Mouse (Mus musculus): ENCODE data around the gene Tmem258. TPM values are rescaled to one million over a fixed set of nuclear protein-coding genes. Genes with fewer than 3 reads are reported as not detected.

Gene Tmem258
- polyA plus RNA-seq, 1 experiment from 2014 or later, result 344 TPM

GRCm38 (mm10) chr19:10216101-10216500 lies 12.3 kb downstream of the Tmem258 start:
- no peaks in the 10 kb centered on the region for H3K27me3 ChIP-seq (ENCODE audit: control insufficient read depth, insufficient read depth, low read length)
- no peaks in the 10 kb centered on the region for H3K9me3 ChIP-seq (replicated peaks; ENCODE audit: control insufficient read depth, low read length)
- H3K9ac ChIP-seq (replicated peaks; ENCODE audit: low read length), result no peak overlapping the region
- H3K27ac ChIP-seq (replicated peaks; ENCODE audit: low read depth, low read length), result no peak overlapping the region
- no peaks in the 10 kb centered on the region; the same call in 1 of the 2 replicates for H3K36me3 ChIP-seq (replicated peaks; ENCODE audit: control insufficient read depth, insufficient read depth, low read depth, low read length)
- DNase-seq (ENCODE audit: low spot score), result no peak
- H3K4me3 ChIP-seq (ENCODE audit: low read depth, low read length), result no peak overlapping the region
- H3K4me2 ChIP-seq (ENCODE audit: low read depth, low read length), result no peak overlapping the region
- no peak for ATAC-seq (replicated peaks; ENCODE audit: insufficient number of reproducible peaks, low FRiP score, low TSS enrichment, low read depth)
- no peaks in the 10 kb centered on the region for H3K4me1 ChIP-seq (ENCODE audit: control insufficient read depth, insufficient read depth, low read length)
- WGBS, result 73% methylated on average over 8 of the region's 8 CpGs

- no peaks in the 10 kb centered on the region for H3K9me3 ChIP-seq (replicated peaks; ENCODE audit: control insufficient read depth, low read length)
- no peaks in the 10 kb centered on the region for H3K27me3 ChIP-seq (ENCODE audit: control insufficient read depth, insufficient read depth, low read length)
- H3K9ac ChIP-seq (replicated peaks; ENCODE audit: low read length), result no peak overlapping the region
- 45% methylated on average over 3 of the region's 3 CpGs for WGBS
- no peaks in the 10 kb centered on the region for H3K36me3 ChIP-seq (replicated peaks; ENCODE audit: control insufficient read depth, insufficient read depth, low read depth, low read length)
- DNase-seq (ENCODE audit: low spot score) (peak; percentile 83), ATAC-seq (replicated peaks; ENCODE audit: insufficient number of reproducible peaks, low FRiP score, low TSS enrichment, low read depth) (no peak)
- no peak overlapping the region for H3K4me2 ChIP-seq (ENCODE audit: low read depth, low read length)
- no peaks in the 10 kb centered on the region for H3K4me1 ChIP-seq (ENCODE audit: control insufficient read depth, insufficient read depth, low read length)
- no peak overlapping the region for H3K4me3 ChIP-seq (ENCODE audit: low read depth, low read length)
- H3K27ac ChIP-seq (replicated peaks; ENCODE audit: low read depth, low read length), result no peak overlapping the region
These were observed 15.3 kb downstream of the Tmem258 start for GRCm38 (mm10) chr19:10219108-10219507.

GRCm38 (mm10) chr19:10219593-10219992 lies 15.8 kb downstream of the Tmem258 start:
- Histone ChIP-seq H3K4me3 (ENCODE audit: low read depth, low read length) (no peak overlapping the region), H3K4me2 (ENCODE audit: low read depth, low read length) (no peak overlapping the region), H3K27me3 (ENCODE audit: control insufficient read depth, insufficient read depth, low read length) (no peaks in the 10 kb centered on the region), H3K4me1 (ENCODE audit: control insufficient read depth, insufficient read depth, low read length) (no peaks in the 10 kb centered on the region), H3K36me3 (replicated peaks; ENCODE audit: control insufficient read depth, insufficient read depth, low read depth, low read length) (no peaks in the 10 kb centered on the region), H3K9ac (replicated peaks; ENCODE audit: low read length) (no peak overlapping the region), H3K9me3 (replicated peaks; ENCODE audit: control insufficient read depth, low read length) (no peaks in the 10 kb centered on the region), H3K27ac (replicated peaks; ENCODE audit: low read depth, low read length) (no peak overlapping the region)
- 69% methylated on average over 6 of the region's 6 CpGs for WGBS
- ATAC-seq (replicated peaks; ENCODE audit: insufficient number of reproducible peaks, low FRiP score, low TSS enrichment, low read depth) (no peak), DNase-seq (ENCODE audit: low spot score) (no peak)

- H3K9me3 ChIP-seq (replicated peaks; ENCODE audit: control insufficient read depth, low read length), result no peaks in the 10 kb centered on the region
- peak; percentile 45 for DNase-seq (ENCODE audit: low spot score)
These were observed 17.8 kb downstream of the Tmem258 start for GRCm38 (mm10) chr19:10221585-10221984.

GRCm38 (mm10) chr19:10222656-10223055 lies 18.8 kb downstream of the Tmem258 start:
- no peak overlapping the region for H3K4me2 ChIP-seq (ENCODE audit: low read depth, low read length)
- no peaks in the 10 kb centered on the region for H3K9me3 ChIP-seq (replicated peaks; ENCODE audit: control insufficient read depth, low read length)
- H3K36me3 ChIP-seq (replicated peaks; ENCODE audit: control insufficient read depth, insufficient read depth, low read depth, low read length), result no peaks in the 10 kb centered on the region
- no peak overlapping the region for H3K27ac ChIP-seq (replicated peaks; ENCODE audit: low read depth, low read length)
- H3K4me1 ChIP-seq (ENCODE audit: control insufficient read depth, insufficient read depth, low read length), result peaks cover 5% of the 10 kb centered on the region; the same call in 1 of the 2 replicates
- 30% methylated on average over 8 of the region's 8 CpGs for WGBS
- no peak overlapping the region for H3K4me3 ChIP-seq (ENCODE audit: low read depth, low read length)
- no peak overlapping the region for H3K9ac ChIP-seq (replicated peaks; ENCODE audit: low read length)
- DNase-seq (ENCODE audit: low spot score) (no peak), ATAC-seq (replicated peaks; ENCODE audit: insufficient number of reproducible peaks, low FRiP score, low TSS enrichment, low read depth) (no peak)
- H3K27me3 ChIP-seq (ENCODE audit: control insufficient read depth, insufficient read depth, low read length), result no peaks in the 10 kb centered on the region

More at GRCm38 (mm10) chr19:10221585-10221984, 17.8 kb downstream of the Tmem258 start:
- Histone ChIP-seq H3K36me3 (replicated peaks; ENCODE audit: control insufficient read depth, insufficient read depth, low read depth, low read length) (no peaks in the 10 kb centered on the region), H3K4me1 (ENCODE audit: control insufficient read depth, insufficient read depth, low read length) (peaks cover 5% of the 10 kb centered on the region; the same call in 1 of the 2 replicates), H3K27me3 (ENCODE audit: control insufficient read depth, insufficient read depth, low read length) (no peaks in the 10 kb centered on the region), H3K4me3 (ENCODE audit: low read depth, low read length) (no peak overlapping the region), H3K4me2 (ENCODE audit: low read depth, low read length) (no peak overlapping the region), H3K9ac (replicated peaks; ENCODE audit: low read length) (no peak overlapping the region), H3K27ac (replicated peaks; ENCODE audit: low read depth, low read length) (no peak overlapping the region)
- WGBS, result 77% methylated on average over 4 of the region's 4 CpGs
- no peak for ATAC-seq (replicated peaks; ENCODE audit: insufficient number of reproducible peaks, low FRiP score, low TSS enrichment, low read depth)

- WGBS, result 72% methylated on average over 4 of the region's 4 CpGs
- Histone ChIP-seq H3K9me3 (replicated peaks; ENCODE audit: control insufficient read depth, low read length) (no peaks in the 10 kb centered on the region), H3K4me1 (ENCODE audit: control insufficient read depth, insufficient read depth, low read length) (peaks cover 5% of the 10 kb centered on the region; the same call in 1 of the 2 replicates), H3K4me2 (ENCODE audit: low read depth, low read length) (no peak overlapping the region), H3K27ac (replicated peaks; ENCODE audit: low read depth, low read length) (no peak overlapping the region), H3K36me3 (replicated peaks; ENCODE audit: control insufficient read depth, insufficient read depth, low read depth, low read length) (no peaks in the 10 kb centered on the region), H3K4me3 (ENCODE audit: low read depth, low read length) (no peak overlapping the region), H3K27me3 (ENCODE audit: control insufficient read depth, insufficient read depth, low read length) (no peaks in the 10 kb centered on the region), H3K9ac (replicated peaks; ENCODE audit: low read length) (no peak overlapping the region)
- DNase-seq (ENCODE audit: low spot score), result no peak
- ATAC-seq (replicated peaks; ENCODE audit: insufficient number of reproducible peaks, low FRiP score, low TSS enrichment, low read depth), result no peak
These were observed 19.7 kb downstream of the Tmem258 start for GRCm38 (mm10) chr19:10223561-10223960.

GRCm38 (mm10) chr19:10224637-10225453 lies 21.0 kb downstream of the Tmem258 start:
- ATAC-seq (replicated peaks; ENCODE audit: insufficient number of reproducible peaks, low FRiP score, low TSS enrichment, low read depth) (peak; percentile 44; the same call in 1 of the 2 replicates), DNase-seq (ENCODE audit: low spot score) (peak; percentile 55)
- no peak overlapping the region for H3K4me3 ChIP-seq (ENCODE audit: low read depth, low read length)
- H3K4me2 ChIP-seq (ENCODE audit: low read depth, low read length), result peak overlapping the region; percentile 11; the same call in 1 of the 2 replicates
- H3K27me3 ChIP-seq (ENCODE audit: control insufficient read depth, insufficient read depth, low read length), result no peaks in the 10 kb centered on the region
- peak overlapping the region; percentile 50 for H3K9ac ChIP-seq (replicated peaks; ENCODE audit: low read length)
- no peaks in the 10 kb centered on the region for H3K36me3 ChIP-seq (replicated peaks; ENCODE audit: control insufficient read depth, insufficient read depth, low read depth, low read length)
- H3K27ac ChIP-seq (replicated peaks; ENCODE audit: low read depth, low read length), result no peak overlapping the region
- WGBS, result 23% methylated on average over 26 of the region's 26 CpGs
- no peaks in the 10 kb centered on the region for H3K9me3 ChIP-seq (replicated peaks; ENCODE audit: control insufficient read depth, low read length)
- peaks cover 5% of the 10 kb centered on the region; the same call in 1 of the 2 replicates for H3K4me1 ChIP-seq (ENCODE audit: control insufficient read depth, insufficient read depth, low read length)

GRCm38 (mm10) chr19:10225767-10226166 lies 22.0 kb downstream of the Tmem258 start:
- H3K9ac ChIP-seq (replicated peaks; ENCODE audit: low read length), result no peak overlapping the region
- no peak overlapping the region for H3K4me3 ChIP-seq (ENCODE audit: low read depth, low read length)
- H3K36me3 ChIP-seq (replicated peaks; ENCODE audit: control insufficient read depth, insufficient read depth, low read depth, low read length), result no peaks in the 10 kb centered on the region
- H3K4me1 ChIP-seq (ENCODE audit: control insufficient read depth, insufficient read depth, low read length), result peaks cover 6% of the 10 kb centered on the region; the same call in 1 of the 2 replicates
- H3K4me2 ChIP-seq (ENCODE audit: low read depth, low read length), result no peak overlapping the region
- H3K9me3 ChIP-seq (replicated peaks; ENCODE audit: control insufficient read depth, low read length), result no peaks in the 10 kb centered on the region
- ATAC-seq (replicated peaks; ENCODE audit: insufficient number of reproducible peaks, low FRiP score, low TSS enrichment, low read depth) (no peak), DNase-seq (ENCODE audit: low spot score) (no peak)
- H3K27me3 ChIP-seq (ENCODE audit: control insufficient read depth, insufficient read depth, low read length), result no peaks in the 10 kb centered on the region
- WGBS, result 83% methylated on average over 4 of the region's 4 CpGs
- no peak overlapping the region for H3K27ac ChIP-seq (replicated peaks; ENCODE audit: low read depth, low read length)
